Mouse (Mus musculus): Measurements from ENCODE around the gene Tnik.

DNA sequence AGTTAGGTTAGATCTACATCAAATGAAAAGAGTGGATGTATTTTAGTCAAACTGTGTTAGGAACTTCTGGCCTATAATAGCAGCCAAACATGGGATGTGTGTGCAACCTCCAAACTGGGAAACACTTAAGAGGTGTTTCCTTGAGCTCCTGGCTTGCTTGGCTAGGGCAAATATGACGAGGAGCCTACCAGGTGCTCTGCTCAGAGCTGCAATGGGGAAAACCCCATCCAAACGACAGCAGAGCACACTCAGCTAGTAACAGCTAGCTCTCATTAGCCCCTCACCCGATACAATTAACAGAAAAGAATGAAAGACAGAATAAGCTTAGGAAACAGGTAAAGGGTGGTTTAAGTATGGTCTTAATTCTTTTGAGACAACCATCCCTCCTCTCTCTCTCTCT is 157.7 kb downstream of the Tnik start:
- TF ChIP-seq TAL1 (IDR thresholded peaks at IDR 0.05; ENCODE audit: low read length), result no peak
- TF ChIP-seq GATA1 (IDR thresholded peaks at IDR 0.05; ENCODE audit: low read length), result no peak

Measured in erythroblast, embryonic 14.5 days (primary cell).